Mouse (Mus musculus) left cerebral cortex, adult 6 months (tissue): ENCODE results near the gene Rab11fip3. TPM values are rescaled to one million over a fixed set of nuclear protein-coding genes. Genes with fewer than 3 reads are reported as not detected.

Experiments used
- long read RNA-seq, 2 experiments: library from polyadenylated mRNA; unstranded; transcript quantifications; one replicate each; pipeline ENCODE4 v2.0.0; 2019 to 2020
- polyA plus RNA-seq: library from polyadenylated mRNA; unstranded; fragments of <200 nt; fragmentation: Nextera tagmentation; gene quantifications from 2 replicates; pipeline ENCODE4 v1.2.3, GENCODE M21; 2021

Gene Rab11fip3
- 7.5 and 13.3 TPM in 2 replicates for polyA plus RNA-seq
- long read RNA-seq, experiment 1, full-length matches to known transcripts = 13 of 54 reads
- long read RNA-seq, experiment 1, partial matches to known transcripts = 28 of 54 reads
- long read RNA-seq, experiment 1, other reads (novel, unspliced or antisense) = 13 of 54 reads
- long read RNA-seq, experiment 2, full-length matches to known transcripts = 4 of 18 reads
- long read RNA-seq, experiment 2, partial matches to known transcripts = 4 of 18 reads
- long read RNA-seq, experiment 2, other reads (novel, unspliced or antisense) = 10 of 18 reads

DNA sequence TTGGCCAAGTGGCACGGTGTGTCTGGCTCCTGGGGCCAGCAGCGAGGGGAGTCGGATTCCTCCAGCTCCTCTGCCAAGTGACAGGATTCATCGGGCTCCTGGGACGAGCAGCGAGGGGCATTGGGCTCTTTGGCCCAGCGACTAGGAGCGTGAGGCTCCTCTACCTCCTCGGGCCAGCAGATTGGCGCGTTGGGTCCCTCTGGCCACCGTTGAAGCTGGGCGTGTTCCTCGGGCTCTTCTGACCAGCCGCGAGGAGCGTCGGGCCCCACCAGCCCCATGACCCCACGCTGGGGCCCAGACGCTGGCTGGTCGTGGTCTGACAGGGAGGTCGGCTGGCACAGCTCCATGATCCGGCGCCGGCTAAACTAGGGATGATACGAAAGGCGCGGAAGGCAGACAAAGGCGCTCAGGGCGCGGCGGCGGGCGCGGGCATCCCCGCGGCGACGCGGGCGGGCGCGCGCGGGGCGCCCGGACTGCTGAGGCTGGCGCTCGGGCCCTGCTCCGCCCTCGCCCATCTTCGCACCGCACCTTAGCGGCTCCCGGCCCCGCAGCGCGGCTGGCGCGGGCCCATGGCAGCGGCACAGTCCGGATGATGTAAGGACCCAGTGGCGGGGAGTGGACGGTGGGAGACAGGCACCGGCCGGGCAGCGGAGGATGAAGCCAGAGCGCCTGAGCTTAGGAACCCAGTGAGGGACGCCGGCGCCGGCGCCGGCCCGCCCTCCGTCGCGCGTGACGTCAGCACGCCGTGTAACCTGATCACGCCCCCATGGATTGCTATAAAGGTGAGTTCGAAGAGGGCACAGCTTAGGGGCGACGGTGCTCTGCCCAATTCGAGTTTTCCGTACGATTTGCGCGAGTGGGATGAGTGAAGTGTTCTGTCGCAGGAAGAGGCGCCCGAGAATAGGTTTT is at the start of gene Rab11fip3:
Gene Rab11fip3, minus strand, starts transcription at position 725 of the 909 bp plus-strand sequence.

GRCm38 (mm10) chr17:26113181-26113948 is 44.0 kb upstream of the Rab11fip3 start, which contains the start of gene Tmem8:
Tmem8 (plus strand) TSS chr17:26113299.

DNA sequence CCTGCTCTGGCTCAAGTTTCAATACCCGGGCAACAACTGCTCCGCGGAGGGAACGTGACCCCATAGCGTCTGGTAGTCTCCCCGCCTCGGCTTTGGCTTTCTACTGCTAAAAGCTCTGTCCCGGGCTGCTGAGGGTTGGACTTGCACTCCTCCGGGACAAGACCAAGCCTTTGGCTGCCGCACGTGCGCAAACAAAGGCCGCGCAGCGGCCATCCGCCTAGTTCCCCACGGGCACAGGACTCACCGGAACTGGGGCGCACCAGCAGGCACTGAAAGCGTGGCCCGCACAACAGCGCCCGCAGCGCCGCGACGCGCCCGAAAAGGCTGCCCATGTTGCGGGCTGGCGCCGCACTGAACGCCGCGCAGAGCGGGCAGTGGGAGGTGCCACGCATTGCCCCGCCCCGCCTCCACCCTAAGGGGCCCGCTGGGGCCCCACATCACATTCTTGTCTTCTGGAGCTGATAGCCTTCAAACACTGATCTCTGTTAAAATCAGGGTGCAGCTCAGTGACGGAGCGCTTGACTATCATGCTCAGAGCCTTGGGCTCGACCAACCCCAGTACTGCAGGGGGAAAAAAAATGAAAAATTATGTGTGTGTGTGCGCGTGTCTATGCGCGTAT is 25.9 kb upstream of the Rab11fip3 start, which contains the start of gene Nme4:
Gene Nme4, minus strand, starts transcription at position 482 of the 620 bp plus-strand sequence.

GRCm38 (mm10) chr17:26089905-26090632 is 20.7 kb upstream of the Rab11fip3 start, which contains the start of gene Decr2:
Decr2 (minus strand) TSS chr17:26090337.

GRCm38 (mm10) chr17:25985306-25986294 is 83.8 kb downstream of the Rab11fip3 start, which contains the start of gene Capn15:
Capn15 (minus strand) TSS chr17:25985796.

DNA sequence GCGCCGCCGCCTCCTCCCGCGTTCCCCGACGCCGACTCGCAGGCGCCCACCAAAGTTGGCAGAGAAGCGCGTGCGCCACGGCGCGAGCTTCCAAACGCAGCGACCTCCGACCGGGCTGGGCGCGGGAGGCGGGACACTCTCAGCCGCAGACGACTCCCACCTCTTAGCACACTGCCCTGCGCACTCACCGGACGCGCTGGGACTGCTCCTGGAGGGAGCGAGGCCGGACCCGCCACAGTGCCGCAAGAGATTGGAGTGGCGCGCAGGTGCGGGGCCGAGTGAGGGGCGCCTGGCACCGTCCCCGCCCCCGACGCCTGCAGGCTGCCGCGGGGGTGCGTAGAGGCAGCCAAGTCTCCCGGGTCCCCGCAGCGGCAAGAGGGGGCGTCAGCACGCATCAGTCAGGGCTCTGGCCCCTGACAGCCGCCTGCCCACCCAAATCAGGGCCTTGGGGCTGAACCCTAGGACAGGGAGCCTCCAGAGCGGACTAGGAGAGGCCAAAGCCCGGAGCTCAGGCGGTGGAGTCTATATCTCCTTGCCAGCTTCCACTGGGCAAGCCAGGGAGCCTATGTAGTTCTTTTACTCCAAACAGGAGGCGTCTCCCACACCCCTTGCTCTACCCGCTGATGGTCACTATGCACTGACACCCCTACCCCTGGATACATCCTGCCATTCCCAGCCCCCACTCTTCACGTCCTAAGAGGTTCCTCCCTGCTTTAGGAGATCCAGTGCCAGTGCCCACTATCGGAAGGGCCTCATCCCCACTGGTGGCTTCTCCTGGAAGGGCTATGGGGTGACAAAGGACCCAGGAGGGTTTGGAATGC is 117.3 kb downstream of the Rab11fip3 start, which contains the start of gene A930017K11Rik:
Gene A930017K11Rik, minus strand, starts transcription at position 763 of the 821 bp plus-strand sequence.

GRCm38 (mm10) chr17:25944366-25945163 is 124.8 kb downstream of the Rab11fip3 start, which contains the start of the genes Pigq and Nhlrc4:
Pigq (minus strand) TSS chr17:25944936.
Nhlrc4 (minus strand) TSS chr17:25944961.

Other genes with a start within 250 kb of the Rab11fip3 start
- gene Wdr24, start 245.9 kb downstream of the Rab11fip3 start, polyA plus RNA-seq = 12.1 and 16.0 TPM in 2 replicates
- gene Jmjd8, start 240.7 kb downstream of the Rab11fip3 start, polyA plus RNA-seq = 31.5 and 33.5 TPM in 2 replicates
- 348 and 416 TPM in 2 replicates for gene Stub1, start 236.2 kb downstream of the Rab11fip3 start, polyA plus RNA-seq
- 10.7 and 55.8 TPM in 2 replicates for gene Rhbdl1, start 232.3 kb downstream of the Rab11fip3 start, polyA plus RNA-seq
- gene Gm20683, start 227.8 kb downstream of the Rab11fip3 start, polyA plus RNA-seq = 1.4 and 5.1 TPM in 2 replicates
- gene Rhot2, start 224.7 kb downstream of the Rab11fip3 start, polyA plus RNA-seq = 7.3 and 8.2 TPM in 2 replicates
- gene Wdr90, start 208.1 kb downstream of the Rab11fip3 start, polyA plus RNA-seq = 1.5 and 2.0 TPM in 2 replicates
- gene Mcrip2, start 200.8 kb downstream of the Rab11fip3 start, polyA plus RNA-seq = 35.6 and 38.4 TPM in 2 replicates
- 65.7 and 79.7 TPM in 2 replicates for gene Mettl26, start 194.5 kb downstream of the Rab11fip3 start, polyA plus RNA-seq
- 0.06 and 0.07 TPM in 2 replicates for gene Wfikkn1, start 188.7 kb downstream of the Rab11fip3 start, polyA plus RNA-seq
- 8.7 and 18.7 TPM in 2 replicates for gene Rab40c, start 149.8 kb downstream of the Rab11fip3 start, polyA plus RNA-seq
- 94.5 and 96.0 TPM in 2 replicates for gene Pigq, start 124.6 kb downstream of the Rab11fip3 start, polyA plus RNA-seq
- 0.26 and 0.48 TPM in 2 replicates for gene Nhlrc4, start 124.6 kb downstream of the Rab11fip3 start, polyA plus RNA-seq
- 0.49 and 0.78 TPM in 2 replicates for gene A930017K11Rik, start 117.0 kb downstream of the Rab11fip3 start, polyA plus RNA-seq
- 9.2 and 14.4 TPM in 2 replicates for gene Capn15, start 83.8 kb downstream of the Rab11fip3 start, polyA plus RNA-seq
- gene Decr2, start 20.8 kb upstream of the Rab11fip3 start, polyA plus RNA-seq = 39.5 and 46.4 TPM in 2 replicates
- gene Nme4, start 26.0 kb upstream of the Rab11fip3 start, polyA plus RNA-seq = 6.0 and 6.4 TPM in 2 replicates
- gene Tmem8, start 43.7 kb upstream of the Rab11fip3 start, polyA plus RNA-seq = 3.1 TPM in 2 replicates
- gene Mrpl28, start 53.9 kb upstream of the Rab11fip3 start, polyA plus RNA-seq = 164 and 186 TPM in 2 replicates
- 2.6 and 2.9 TPM in 2 replicates for gene Axin1, start 69.1 kb upstream of the Rab11fip3 start, polyA plus RNA-seq
- gene Pdia2, start 129.5 kb upstream of the Rab11fip3 start, polyA plus RNA-seq = not detected in 2 replicates
- 5.3 and 6.0 TPM in 2 replicates for gene Rgs11, start 133.4 kb upstream of the Rab11fip3 start, polyA plus RNA-seq
- gene Arhgdig, start 138.2 kb upstream of the Rab11fip3 start, polyA plus RNA-seq = 168 and 200 TPM in 2 replicates
- 15.5 and 15.8 TPM in 2 replicates for gene Fam234a, start 174.7 kb upstream of the Rab11fip3 start, polyA plus RNA-seq
- gene Luc7l, start 183.3 kb upstream of the Rab11fip3 start, polyA plus RNA-seq = 24.5 and 26.8 TPM in 2 replicates